Mouse (Mus musculus) heart, embryonic 15.5 days (tissue): ENCODE results near the gene Tubg1. TPM values are rescaled to one million over a fixed set of nuclear protein-coding genes. Genes with fewer than 3 reads are reported as not detected.

Source experiments
- ATAC-seq: fragments of 200-750 bp; cut with Nextera tagmentation; replicated peaks from 2 replicates; pipeline ENCODE4 v1.8.0; 2017; ENCODE audit warnings: low read depth, moderate TSS enrichment; ENCODE audit not compliant: insufficient number of reproducible peaks, insufficient read depth, low FRiP score
- H3K27ac ChIP-seq: fragments of 300-500 bp; sonication (generic); 2 replicates; pipeline ENCODE4 v1.5.1; 2015; ENCODE audit warnings: mild to moderate bottlenecking, inconsistent platforms
- H3K27me3 ChIP-seq: fragments of 300-500 bp; sonication (generic); 2 replicates; pipeline ENCODE4 v1.6.1; 2015; ENCODE audit warnings: inconsistent platforms
- H3K36me3 ChIP-seq: fragments of 300-500 bp; sonication (generic); 2 replicates; pipeline ENCODE4 v1.6.1; 2015; ENCODE audit warnings: mild to moderate bottlenecking, inconsistent platforms
- H3K4me1 ChIP-seq: fragments of 300-500 bp; sonication (generic); replicated peaks from 2 replicates; pipeline ENCODE4 v1.6.1; 2015; ENCODE audit warnings: inconsistent platforms
- H3K4me2 ChIP-seq: fragments of 300-500 bp; sonication (generic); 2 replicates; pipeline ENCODE4 v1.6.1; 2015; ENCODE audit warnings: inconsistent platforms, mild to moderate bottlenecking, moderate library complexity
- H3K4me3 ChIP-seq: fragments of 300-500 bp; sonication (generic); 2 replicates; pipeline ENCODE4 v1.5.1; 2015; ENCODE audit warnings: mild to moderate bottlenecking, inconsistent platforms
- H3K9ac ChIP-seq: fragments of 300-500 bp; sonication (generic); 2 replicates; pipeline ENCODE4 v1.6.1; 2015; ENCODE audit warnings: mild to moderate bottlenecking, inconsistent platforms
- H3K9me3 ChIP-seq: fragments of 300-500 bp; sonication (generic); replicated peaks from 2 replicates; pipeline ENCODE4 v1.6.1; 2016; ENCODE audit warnings: inconsistent platforms
- WGBS: fragments of 180-500 bp; shearing (Covaris S2); methylation state at CpG from one replicate; pipeline ENCODE4 v1.1.7; 2015; ENCODE audit warnings: mixed read lengths; 5-methylcytosine and 5-hydroxymethylcytosine counted together
- polyA plus RNA-seq: library from polyadenylated mRNA; unstranded; fragments of >200 nt; fragmentation: Nextera tagmentation; extraction: Ambion mirVana; gene quantifications from 2 replicates; pipeline ENCODE4 v1.2.1, GENCODE M21; 2015

Gene Tubg1
- polyA plus RNA-seq, 1 experiment from 2014 or later, result 62.1 TPM

DNA sequence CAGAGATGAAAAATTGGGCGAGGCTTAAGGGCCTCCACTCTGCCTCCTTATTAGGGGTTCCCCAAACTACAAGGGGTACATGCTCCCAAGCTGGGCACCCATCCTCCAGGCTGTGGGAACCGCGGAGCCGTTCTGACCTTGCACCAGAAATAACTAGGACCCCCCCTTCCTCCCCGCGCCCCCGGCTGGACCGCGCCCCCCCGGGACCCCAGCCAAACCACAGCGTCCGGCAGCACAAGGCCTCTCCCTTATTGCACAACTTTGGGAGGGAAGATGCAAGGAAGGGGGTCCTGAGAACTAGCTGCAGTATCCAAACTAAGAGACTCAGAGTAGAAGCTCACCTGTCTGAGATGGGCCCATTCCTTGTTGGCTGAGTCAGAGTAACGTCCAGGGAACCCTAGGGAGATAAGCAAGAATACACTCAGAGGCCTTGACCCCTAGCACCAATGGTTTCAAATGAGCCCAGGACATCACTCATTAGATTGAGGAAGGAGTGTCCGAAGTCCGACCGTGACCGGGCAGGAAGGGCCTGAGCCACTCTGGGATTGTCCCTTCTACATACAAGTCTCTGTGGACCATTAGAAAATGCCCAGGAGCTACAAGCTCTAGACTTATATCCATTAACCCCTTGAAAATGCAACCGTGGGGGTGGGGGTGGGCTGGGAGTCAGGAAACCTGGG lies 48.7 kb downstream of the Tubg1 start:
- Histone ChIP-seq H3K4me2 (peak overlapping the region; percentile 91), H3K9ac (peak overlapping the region; percentile 71; the same call in 1 of the 2 replicates), H3K9me3 (no peaks in the 10 kb centered on the region), H3K27ac (no peak overlapping the region), H3K27me3 (peaks cover 40% of the 10 kb centered on the region), H3K4me1 (peaks cover 52% of the 10 kb centered on the region), H3K4me3 (peak overlapping the region; percentile 82), H3K36me3 (peaks cover 44% of the 10 kb centered on the region)
- 67% methylated on average over 18 of the region's 18 CpGs for WGBS
- ATAC-seq, result no peak

DNA sequence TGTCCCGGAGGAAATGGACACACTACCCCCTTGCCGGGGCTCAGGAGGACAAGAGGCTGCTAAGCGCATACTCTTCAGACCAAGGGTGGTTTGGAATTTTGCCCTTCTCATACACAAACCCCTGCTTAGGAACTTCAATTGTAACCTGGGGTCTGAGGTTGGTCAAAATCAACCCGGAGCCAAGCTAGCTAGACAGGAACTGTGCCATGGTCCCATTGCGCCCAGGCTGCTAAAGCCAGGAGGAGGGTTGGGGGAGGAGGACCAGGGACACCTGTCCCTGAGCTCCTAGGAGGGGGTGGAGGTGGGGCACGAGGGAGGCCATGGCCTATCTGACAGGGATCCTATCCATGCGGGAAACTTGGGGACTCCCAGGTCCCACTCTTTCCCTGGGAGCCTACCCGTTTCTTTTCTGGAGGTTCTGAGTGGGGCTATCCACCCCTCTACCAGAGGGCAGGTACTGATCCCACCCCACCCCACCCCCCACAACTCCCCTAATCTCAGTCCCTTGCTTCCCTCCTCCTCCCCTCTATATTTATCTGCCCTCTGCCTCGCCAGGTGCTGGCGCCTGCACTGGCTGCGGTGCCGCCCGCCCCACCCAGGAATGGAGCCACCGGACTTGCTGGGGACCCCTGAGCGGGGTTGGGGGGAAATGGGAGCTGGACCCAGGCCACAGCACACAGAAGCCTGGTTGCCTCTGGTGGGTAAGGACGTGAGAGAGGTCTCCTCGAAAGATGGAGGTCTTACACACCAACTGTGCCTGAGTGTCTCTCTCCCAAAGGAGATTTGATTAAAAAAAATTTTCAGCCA lies 49.8 kb downstream of the Tubg1 start:
- H3K4me1 ChIP-seq, result peaks cover 55% of the 10 kb centered on the region
- peak overlapping the region; percentile 91 for H3K4me2 ChIP-seq
- H3K27ac ChIP-seq, result peak overlapping the region; percentile 91; the same call in 1 of the 2 replicates
- H3K9ac ChIP-seq, result peak overlapping the region; percentile 71
- WGBS, result 17% methylated on average over 17 of the region's 17 CpGs
- peaks cover 34% of the 10 kb centered on the region for H3K36me3 ChIP-seq
- H3K27me3 ChIP-seq, result peaks cover 30% of the 10 kb centered on the region
- no peak for ATAC-seq
- H3K9me3 ChIP-seq, result no peaks in the 10 kb centered on the region
- H3K4me3 ChIP-seq, result peak overlapping the region; percentile 82

DNA sequence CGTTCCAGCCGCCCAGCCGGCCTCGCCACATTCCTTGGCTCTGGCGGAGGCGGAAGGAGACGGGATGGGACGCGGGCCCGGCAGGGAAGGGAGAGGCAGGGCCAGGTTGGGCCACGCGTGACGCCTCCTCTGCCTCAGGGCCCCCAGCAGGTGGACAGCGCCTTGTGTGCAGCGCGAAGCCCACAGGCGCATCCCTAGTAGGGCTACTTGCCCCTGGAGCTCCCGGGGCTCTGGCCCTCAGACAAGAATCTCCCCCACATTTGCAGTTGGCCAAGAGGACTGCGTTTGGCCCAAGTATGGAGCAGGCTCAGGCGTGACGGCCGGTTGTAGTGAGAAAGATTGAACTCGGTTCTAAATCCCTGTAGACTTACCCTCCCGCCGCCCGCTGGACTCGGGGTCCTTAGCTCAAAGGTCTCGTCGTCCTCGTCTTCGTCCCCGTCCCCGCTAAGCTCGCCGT lies 50.6 kb downstream of the Tubg1 start, which contains the start of gene Cntnap1:
TSS of gene Cntnap1 (plus strand) at position 170 of the 457 bp plus-strand sequence.
- WGBS, result under 1% methylated on average over 35 of the region's 35 CpGs
- peaks cover 26% of the 10 kb centered on the region for H3K36me3 ChIP-seq
- H3K27ac ChIP-seq, result peak within 1 kb of the TSS; percentile 91
- H3K4me2 ChIP-seq, result peak within 1 kb of the TSS; percentile 91
- peak within 1 kb of the TSS; percentile 82 for H3K4me3 ChIP-seq
- peak within 1 kb of the TSS; percentile 71 for H3K9ac ChIP-seq
- H3K27me3 ChIP-seq, result peaks cover 25% of the 10 kb centered on the region
- no peak for ATAC-seq
- H3K4me1 ChIP-seq, result peaks cover 59% of the 10 kb centered on the region
- H3K9me3 ChIP-seq, result no peaks in the 10 kb centered on the region

DNA sequence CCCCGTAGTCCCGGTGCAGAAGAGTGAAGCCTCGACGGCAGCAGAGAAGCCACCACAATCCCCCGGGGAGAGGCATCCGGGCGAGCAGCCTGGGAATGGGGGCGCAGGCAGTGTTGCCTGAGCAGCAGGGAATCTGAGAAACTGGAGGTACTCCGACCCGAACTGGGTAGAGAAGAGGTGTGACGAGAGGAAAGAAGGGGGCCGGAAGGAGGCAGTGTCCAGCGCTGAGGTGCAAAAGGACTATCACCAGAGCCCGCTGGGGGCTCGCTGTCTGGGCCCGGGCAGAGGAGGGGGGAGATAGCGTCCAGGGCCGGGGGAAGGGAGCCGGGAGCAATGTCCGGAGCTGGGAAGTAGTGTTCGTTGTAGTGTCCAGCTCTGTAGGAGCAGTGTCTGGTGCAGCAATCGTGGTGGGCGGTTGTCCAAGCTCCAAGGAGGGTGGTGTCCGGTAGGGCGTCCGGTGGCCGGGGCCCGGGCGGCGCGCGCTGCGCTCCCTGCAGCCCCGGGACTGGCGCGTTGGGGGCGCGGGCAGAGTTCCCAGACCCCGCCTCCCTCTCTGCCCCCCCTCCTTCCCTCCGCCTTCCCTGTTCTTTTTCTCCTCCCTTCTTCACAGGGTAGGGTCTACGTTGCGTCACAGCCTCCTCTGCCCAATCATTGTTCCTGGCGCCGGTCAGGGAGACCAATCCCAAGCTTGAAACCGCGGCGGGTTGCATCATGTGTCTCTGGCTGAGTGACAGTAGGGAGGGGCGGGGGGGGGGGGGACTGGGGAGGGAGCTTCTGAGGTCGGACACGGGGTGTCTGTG lies 51.3 kb downstream of the Tubg1 start, which contains the start of gene Plekhh3:
TSS of gene Plekhh3 (minus strand) at position 541 of the 800 bp plus-strand sequence.
- Histone ChIP-seq H3K27ac (peak within 1 kb of the TSS; percentile 94), H3K27me3 (peaks cover 22% of the 10 kb centered on the region), H3K4me1 (peaks cover 64% of the 10 kb centered on the region), H3K9me3 (no peaks in the 10 kb centered on the region), H3K4me2 (peak within 1 kb of the TSS; percentile 91), H3K4me3 (peak within 1 kb of the TSS; percentile 82), H3K9ac (peak within 1 kb of the TSS; percentile 71), H3K36me3 (peaks cover 22% of the 10 kb centered on the region)
- WGBS, result under 1% methylated on average over 39 of the region's 50 CpGs
- peak; percentile 93 for ATAC-seq

DNA sequence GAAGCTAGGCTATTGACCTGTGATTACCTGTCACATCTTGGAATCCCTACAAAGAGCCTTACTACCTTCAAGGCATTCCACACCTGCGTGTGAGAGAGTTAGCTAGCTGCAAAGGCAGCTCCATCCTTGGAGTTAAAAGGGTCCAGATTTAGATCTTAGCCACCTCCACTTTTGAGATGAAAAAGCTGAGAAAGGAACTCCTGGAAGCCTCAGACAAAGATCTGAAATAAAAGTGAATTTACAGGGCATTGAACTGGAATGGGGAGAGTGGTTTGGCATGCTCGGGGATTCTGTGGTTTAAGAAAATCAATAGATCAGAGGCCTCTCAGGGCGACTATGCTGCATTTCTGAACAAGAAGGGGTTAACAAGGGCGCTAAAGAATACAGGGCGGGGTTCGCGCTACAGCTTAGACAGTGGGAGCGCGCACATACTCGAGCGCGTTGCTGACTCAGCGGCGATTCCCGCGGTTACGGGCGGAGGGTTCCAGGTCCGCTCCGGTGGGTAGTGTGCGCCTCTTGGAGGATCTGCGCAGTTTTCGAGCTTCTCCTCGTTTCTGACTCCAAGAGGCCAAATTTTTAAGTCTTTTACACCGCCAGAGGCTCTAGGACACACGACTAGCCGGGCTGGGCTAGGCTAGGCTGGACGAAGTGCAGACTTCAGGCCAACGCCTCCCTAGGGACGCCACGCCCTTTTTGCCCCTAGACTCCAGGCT lies 52.1 kb downstream of the Tubg1 start:
- Histone ChIP-seq H3K4me2 (peak overlapping the region; percentile 71), H3K4me3 (peak overlapping the region; percentile 59), H3K4me1 (peaks cover 72% of the 10 kb centered on the region), H3K36me3 (peaks cover 13% of the 10 kb centered on the region), H3K27ac (peak overlapping the region; percentile 94), H3K9ac (peak overlapping the region; percentile 57), H3K27me3 (peaks cover 19% of the 10 kb centered on the region), H3K9me3 (no peaks in the 10 kb centered on the region)
- under 1% methylated on average over 31 of the region's 31 CpGs for WGBS
- ATAC-seq, result peak; percentile 53

DNA sequence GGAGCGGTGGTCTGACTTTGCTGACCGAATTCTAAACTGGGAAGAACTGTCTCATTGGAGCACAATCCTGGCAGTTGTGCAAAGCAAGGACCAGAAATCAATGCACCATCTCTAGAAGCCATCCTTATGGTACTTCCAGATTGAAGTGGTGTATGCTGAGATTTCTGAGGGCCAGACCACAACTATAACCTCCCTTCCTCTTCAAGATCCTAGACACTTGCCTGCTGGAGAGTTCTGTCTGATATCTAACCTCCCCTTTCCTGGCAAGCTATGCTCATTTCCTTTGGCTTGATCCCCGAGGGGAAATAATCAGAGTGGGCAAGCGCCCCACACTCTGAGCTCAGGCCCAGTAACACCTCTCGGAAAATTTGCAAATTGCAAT lies 52.7 kb downstream of the Tubg1 start:
- 17% methylated on average over 5 of the region's 5 CpGs for WGBS
- Histone ChIP-seq H3K4me1 (peaks cover 78% of the 10 kb centered on the region), H3K36me3 (peaks cover 7% of the 10 kb centered on the region), H3K9ac (peak overlapping the region; percentile 57), H3K4me2 (peak overlapping the region; percentile 71), H3K27me3 (peaks cover 19% of the 10 kb centered on the region), H3K4me3 (peak overlapping the region; percentile 59), H3K9me3 (no peaks in the 10 kb centered on the region), H3K27ac (peak overlapping the region; percentile 94)
- ATAC-seq, result no peak

DNA sequence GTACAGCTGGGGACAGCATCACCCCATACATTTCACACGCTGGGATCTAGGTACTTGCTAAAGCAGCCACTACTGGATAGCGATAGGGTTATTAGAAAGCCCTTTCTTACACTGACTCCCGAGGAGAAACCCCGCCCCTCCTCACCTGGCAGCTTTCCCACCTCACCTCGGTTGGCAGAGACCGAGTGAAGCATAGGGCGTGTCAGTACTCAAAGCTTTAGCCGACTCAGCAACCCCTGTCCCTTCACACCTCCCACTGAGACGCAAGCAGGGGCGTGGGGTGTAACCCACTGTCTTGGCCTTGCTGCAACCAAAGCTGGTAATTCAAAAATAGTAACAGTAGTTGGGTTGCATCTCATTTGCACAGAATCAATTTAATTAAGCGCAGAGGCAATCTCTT lies 53.4 kb downstream of the Tubg1 start:
- WGBS, result 15% methylated on average over 11 of the region's 11 CpGs
- H3K36me3 ChIP-seq, result peaks cover under 1% of the 10 kb centered on the region; the same call in 1 of the 2 replicates
- H3K27me3 ChIP-seq, result peaks cover 23% of the 10 kb centered on the region
- no peak for ATAC-seq
- H3K4me2 ChIP-seq, result peak overlapping the region; percentile 71
- H3K27ac ChIP-seq, result peak overlapping the region; percentile 81
- H3K9me3 ChIP-seq, result no peaks in the 10 kb centered on the region
- H3K9ac ChIP-seq, result no peak overlapping the region
- peak overlapping the region; percentile 39 for H3K4me3 ChIP-seq
- H3K4me1 ChIP-seq, result peaks cover 78% of the 10 kb centered on the region

DNA sequence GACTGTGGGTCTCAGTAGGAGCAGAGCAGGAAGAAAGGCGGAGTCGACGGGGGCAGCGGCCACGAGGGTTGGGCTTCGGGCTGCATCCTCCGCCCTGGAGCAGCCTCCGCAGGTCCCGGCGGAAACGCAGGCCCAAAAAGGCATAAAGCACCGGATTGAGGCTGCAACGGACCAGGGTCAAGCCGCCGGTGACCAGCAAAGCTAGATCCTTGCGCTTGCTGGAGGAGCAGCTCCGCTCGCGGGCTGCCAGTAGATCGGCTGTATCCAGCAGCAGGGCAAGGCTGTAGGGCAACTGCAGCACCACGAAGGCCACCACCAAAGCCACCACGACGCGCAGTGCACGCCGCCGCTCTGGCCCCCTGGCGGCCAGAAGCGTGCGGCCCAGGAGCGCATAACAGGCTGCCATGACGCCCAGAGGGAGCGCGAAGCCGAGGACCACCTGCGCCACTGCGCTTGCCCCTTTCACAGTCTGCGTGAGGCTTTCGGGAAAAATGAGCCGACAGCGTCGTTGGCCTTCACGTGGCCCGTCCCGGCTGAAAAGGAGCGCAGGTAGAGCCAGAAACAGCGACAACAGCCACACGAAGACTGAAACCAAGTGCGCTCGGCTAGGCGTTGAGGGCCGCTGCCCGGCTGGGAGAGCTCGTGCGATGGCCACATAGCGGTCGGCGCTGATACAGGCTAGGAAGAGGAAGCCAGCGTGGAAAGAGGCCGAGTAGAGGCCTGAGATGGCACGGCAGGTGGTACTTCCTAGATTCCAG lies 54.1 kb downstream of the Tubg1 start:
- 3% methylated on average over 61 of the region's 61 CpGs for WGBS
- Histone ChIP-seq H3K36me3 (no peaks in the 10 kb centered on the region), H3K9me3 (no peaks in the 10 kb centered on the region), H3K27ac (peak overlapping the region; percentile 81), H3K27me3 (peaks cover 30% of the 10 kb centered on the region), H3K4me3 (peak overlapping the region; percentile 39), H3K9ac (peak overlapping the region; percentile 59), H3K4me1 (peaks cover 71% of the 10 kb centered on the region), H3K4me2 (peak overlapping the region; percentile 71)
- peak; percentile 37 for ATAC-seq

DNA sequence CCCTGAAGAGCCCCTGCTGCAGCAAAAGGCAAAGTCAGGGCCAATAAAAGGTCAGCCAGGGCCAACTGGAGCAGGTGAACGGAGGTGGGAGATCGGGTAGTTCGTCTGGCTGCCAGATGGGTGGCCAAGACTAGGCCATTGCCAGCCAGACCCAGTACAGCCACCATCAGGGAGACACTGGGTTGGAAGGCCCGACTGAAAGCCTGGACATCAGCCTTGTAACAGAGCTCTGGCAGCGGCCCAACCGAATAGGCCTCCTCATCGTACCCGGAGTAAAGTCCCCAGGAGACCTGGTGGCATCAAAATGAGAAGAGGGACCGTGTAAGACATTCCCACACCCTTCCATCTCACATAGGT lies 54.6 kb downstream of the Tubg1 start:
- 34% methylated on average over 9 of the region's 9 CpGs for WGBS

More for the DNA sequence above, 54.6 kb downstream of the Tubg1 start:
- Histone ChIP-seq H3K4me2 (peak overlapping the region; percentile 71), H3K27ac (0 out of 2 replicates have a peak overlapping the region, but pooled peaks have one; percentile 81), H3K27me3 (peaks cover 34% of the 10 kb centered on the region), H3K9me3 (no peaks in the 10 kb centered on the region), H3K4me1 (peaks cover 66% of the 10 kb centered on the region), H3K9ac (peak overlapping the region; percentile 59), H3K36me3 (no peaks in the 10 kb centered on the region), H3K4me3 (peak overlapping the region; percentile 39)
- no peak for ATAC-seq
